Mouse (Mus musculus) lung, postnatal 0 days (tissue): ENCODE data around the gene Mfsd4a. TPM values are rescaled to one million over a fixed set of nuclear protein-coding genes. Genes with fewer than 3 reads are reported as not detected.

Source experiments
- ATAC-seq: fragments of 200-750 bp; cut with Nextera tagmentation; 2 replicates; pipeline ENCODE4 v1.8.0; 2017; ENCODE audit warnings: moderate library complexity
- DNase-seq: peaks from one replicate; pipeline ENCODE4 v3.0.0-alpha.2; 2016; ENCODE audit warnings: low spot score
- H3K27ac ChIP-seq: fragments of 300-500 bp; sonication (generic); 2 replicates; pipeline ENCODE4 v1.5.1; 2014; ENCODE audit warnings: antibody characterized with exemption, mild to moderate bottlenecking, low read length, mixed read lengths
- H3K27me3 ChIP-seq: fragments of 300-500 bp; sonication (generic); replicated peaks from 2 replicates; pipeline ENCODE4 v1.6.1; 2014; ENCODE audit warnings: low read length, mixed read lengths; ENCODE audit not compliant: insufficient read depth
- H3K36me3 ChIP-seq: fragments of 300-500 bp; sonication (generic); 2 replicates; pipeline ENCODE4 v1.6.1; 2014; ENCODE audit warnings: low read length, mixed read lengths; ENCODE audit not compliant: insufficient read depth
- H3K4me1 ChIP-seq: fragments of 300-500 bp; sonication (generic); 2 replicates; pipeline ENCODE4 v1.6.1; 2014; ENCODE audit warnings: antibody characterized with exemption, low read depth, low read length, mixed read lengths; ENCODE audit not compliant: insufficient read depth
- H3K4me2 ChIP-seq: fragments of 300-500 bp; sonication (generic); replicated peaks from 2 replicates; pipeline ENCODE4 v1.6.1; 2014; ENCODE audit warnings: low read depth, mild to moderate bottlenecking, low read length, moderate library complexity, mixed read lengths
- H3K4me3 ChIP-seq: fragments of 300-500 bp; sonication (generic); 2 replicates; pipeline ENCODE4 v1.5.1; 2014; ENCODE audit warnings: low read depth, low read length
- H3K9ac ChIP-seq: fragments of 300-500 bp; sonication (generic); replicated peaks from 2 replicates; pipeline ENCODE4 v1.6.1; 2014; ENCODE audit warnings: low read depth, mild to moderate bottlenecking
- H3K9me3 ChIP-seq: fragments of 300-500 bp; sonication (generic); 2 replicates; pipeline ENCODE4 v1.6.1; 2016; ENCODE audit warnings: low read length, mixed read lengths
- CTCF ChIP-seq: IDR thresholded peaks from 2 replicates; pipeline ENCODE4 v1.5.1; 2016; ENCODE audit warnings: antibody characterized with exemption, mild to moderate bottlenecking
- EP300 ChIP-seq: IDR thresholded peaks from 2 replicates; pipeline ENCODE4 v1.6.1; 2016; ENCODE audit warnings: antibody characterized with exemption, mild to moderate bottlenecking, control low read depth
- WGBS: fragments of 180-500 bp; shearing (Covaris S2); extraction: QIAGEN DNeasy Blood & Tissue Kit; methylation state at CpG from one replicate; pipeline ENCODE4 v1.1.7; 2014; 5-methylcytosine and 5-hydroxymethylcytosine counted together
- polyA plus RNA-seq: library from polyadenylated mRNA; unstranded; fragments of >200 nt; fragmentation: Nextera tagmentation; extraction: Ambion mirVana; gene quantifications from 2 replicates; pipeline ENCODE4 v1.2.1, GENCODE M21; 2015

The Mfsd4a gene
- polyA plus RNA-seq, 1 experiment from 2014 or later, result 7.5 TPM

GRCm38 (mm10) chr1:132004574-132005180 is 63.2 kb downstream of the Mfsd4a start:
- WGBS, result 72% methylated on average over 6 of the region's 6 CpGs
- DNase-seq, result no peak
- no peak for ATAC-seq
- Histone ChIP-seq H3K9ac (no peak overlapping the region), H3K9me3 (no peaks in the 10 kb centered on the region), H3K4me1 (peaks cover 5% of the 10 kb centered on the region; the same call in 1 of the 2 replicates), H3K4me2 (no peak overlapping the region), H3K27ac (no peak overlapping the region), H3K4me3 (no peak overlapping the region), H3K36me3 (no peaks in the 10 kb centered on the region), H3K27me3 (no peaks in the 10 kb centered on the region)
- TF ChIP-seq EP300 (no peak), CTCF (no peak)

- no peak overlapping the region for H3K27ac ChIP-seq
- no peaks in the 10 kb centered on the region for H3K36me3 ChIP-seq
- no peak overlapping the region for H3K4me2 ChIP-seq
- DNase-seq (peak; percentile 39), ATAC-seq (no peak)
- H3K27me3 ChIP-seq, result no peaks in the 10 kb centered on the region
- no peaks in the 10 kb centered on the region for H3K9me3 ChIP-seq
- WGBS, result 31% methylated on average over 1 of the region's 1 CpGs
- H3K4me1 ChIP-seq, result no peaks in the 10 kb centered on the region; the same call in 1 of the 2 replicates
- no peak overlapping the region for H3K4me3 ChIP-seq
- no peak overlapping the region for H3K9ac ChIP-seq
- no peak for TF ChIP-seq EP300
- TF ChIP-seq CTCF, result no peak
Observed at GRCm38 (mm10) chr1:132003817-132004216, 64.0 kb downstream of the Mfsd4a start.

DNA sequence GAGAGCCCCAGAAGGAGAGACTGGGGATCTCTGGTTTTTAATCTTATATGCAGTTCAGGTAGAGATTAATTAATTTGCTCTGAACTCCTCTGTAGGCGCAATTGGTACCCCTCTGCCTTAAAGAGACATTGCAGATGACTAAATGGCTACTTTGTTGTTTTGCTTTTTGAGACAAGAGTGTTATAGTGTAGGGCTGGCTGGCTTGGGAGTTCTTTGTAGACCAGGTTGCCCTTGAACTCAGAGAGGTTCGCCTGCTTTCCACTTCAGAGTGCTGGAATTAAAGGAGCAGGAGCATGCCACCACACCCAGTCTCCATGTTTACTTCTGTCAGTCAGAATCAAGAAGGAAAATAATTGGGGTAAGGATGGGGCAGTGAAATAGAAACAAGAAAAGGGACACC is 64.8 kb downstream of the Mfsd4a start:
- H3K9ac ChIP-seq, result no peak overlapping the region
- 49% methylated on average over 2 of the region's 2 CpGs for WGBS
- H3K4me2 ChIP-seq, result no peak overlapping the region
- DNase-seq (no peak), ATAC-seq (no peak)
- no peaks in the 10 kb centered on the region for H3K9me3 ChIP-seq
- no peaks in the 10 kb centered on the region for H3K27me3 ChIP-seq
- no peak overlapping the region for H3K27ac ChIP-seq
- no peaks in the 10 kb centered on the region; the same call in 1 of the 2 replicates for H3K4me1 ChIP-seq
- H3K36me3 ChIP-seq, result no peaks in the 10 kb centered on the region
- TF ChIP-seq CTCF, result no peak
- TF ChIP-seq EP300, result no peak
- H3K4me3 ChIP-seq, result no peak overlapping the region

DNA sequence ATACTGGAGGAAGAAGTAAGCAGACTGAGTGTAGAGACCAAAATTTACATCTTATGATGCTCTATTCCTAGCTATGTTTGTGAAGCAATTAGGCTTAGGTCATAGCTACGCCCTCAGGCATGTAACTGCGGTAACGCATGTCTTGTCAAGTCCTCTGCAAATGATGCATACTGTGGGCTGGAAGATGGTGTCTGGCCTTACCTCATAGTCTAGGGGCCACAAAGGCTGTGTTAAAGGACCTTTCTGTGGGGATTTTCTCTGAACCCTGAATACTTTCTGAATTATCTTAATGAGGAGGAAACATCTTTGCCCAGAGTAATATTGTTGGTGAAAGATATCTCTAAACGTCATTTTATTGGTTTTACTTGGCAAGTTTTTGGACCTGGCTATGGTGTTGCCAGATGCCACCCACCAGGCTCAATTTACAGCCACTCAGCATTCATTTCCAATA is 66.0 kb downstream of the Mfsd4a start:
- no peak overlapping the region for H3K4me2 ChIP-seq
- no peak overlapping the region for H3K9ac ChIP-seq
- no peak overlapping the region for H3K4me3 ChIP-seq
- DNase-seq, result no peak
- no peak for ATAC-seq
- no peaks in the 10 kb centered on the region for H3K9me3 ChIP-seq
- no peaks in the 10 kb centered on the region for H3K36me3 ChIP-seq
- 77% methylated on average over 4 of the region's 4 CpGs for WGBS
- TF ChIP-seq EP300, result no peak
- no peak for TF ChIP-seq CTCF
- H3K27ac ChIP-seq, result no peak overlapping the region
- H3K27me3 ChIP-seq, result no peaks in the 10 kb centered on the region
- no peaks in the 10 kb centered on the region; the same call in 1 of the 2 replicates for H3K4me1 ChIP-seq

DNA sequence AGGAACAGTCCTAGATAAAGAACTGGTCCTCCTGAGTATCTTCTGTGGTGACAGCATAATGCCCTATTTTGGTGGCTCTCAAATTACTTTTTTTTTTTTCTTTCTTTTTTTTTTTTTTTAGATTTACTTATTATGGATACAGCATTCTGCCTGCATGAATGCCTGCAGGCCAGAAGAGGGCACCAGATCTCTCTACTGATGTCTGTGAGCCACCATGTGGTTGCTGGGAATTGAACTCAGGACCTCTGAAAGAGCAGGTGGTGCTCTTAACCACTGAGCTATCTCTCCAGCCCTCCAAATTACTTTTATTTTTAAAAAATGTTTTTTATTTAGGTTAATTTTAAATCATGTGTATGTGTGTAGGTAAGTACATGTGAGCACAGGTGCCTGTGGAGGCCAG is 67.4 kb downstream of the Mfsd4a start:
- H3K4me3 ChIP-seq, result no peak overlapping the region
- DNase-seq, result no peak
- H3K4me2 ChIP-seq, result no peak overlapping the region
- no peak for ATAC-seq
- peak; percentile 56 for TF ChIP-seq CTCF
- no peak for TF ChIP-seq EP300
- no peaks in the 10 kb centered on the region for H3K27me3 ChIP-seq
- H3K9ac ChIP-seq, result no peak overlapping the region
- H3K9me3 ChIP-seq, result no peaks in the 10 kb centered on the region
- H3K4me1 ChIP-seq, result no peaks in the 10 kb centered on the region; the same call in 1 of the 2 replicates
- H3K36me3 ChIP-seq, result no peaks in the 10 kb centered on the region
- H3K27ac ChIP-seq, result no peak overlapping the region

- Histone ChIP-seq H3K4me2 (no peak overlapping the region), H3K27me3 (no peaks in the 10 kb centered on the region), H3K27ac (no peak overlapping the region), H3K9ac (no peak overlapping the region), H3K9me3 (no peaks in the 10 kb centered on the region), H3K4me3 (no peak overlapping the region), H3K36me3 (no peaks in the 10 kb centered on the region), H3K4me1 (no peaks in the 10 kb centered on the region)
- no peak; the same call in 1 of the 2 replicates for ATAC-seq
- 36% methylated on average over 4 of the region's 4 CpGs for WGBS
- TF ChIP-seq CTCF, result peak; percentile 84
- no peak for TF ChIP-seq EP300
- peak; percentile 55 for DNase-seq
Observed at GRCm38 (mm10) chr1:131995062-131995461, 72.8 kb downstream of the Mfsd4a start.
